Mouse (Mus musculus): ENCODE measurements at regions not wholly inside any gene's neighbourhood (a gene's known extent, or its start where the extent isn't known, plus 50 kb on each side); places are given as distances from the start of the nearest gene placed in this dataset.
A peak's percentile ranks its signal among the peaks of the same experiment; 100 is the strongest.
"Not testable (repeated sequence)": the region's sequence is repeated elsewhere in the genome, so short reads cannot be mapped to it uniquely, and the experiment has no call there.

- no peak for ATAC-seq (replicated peaks; ENCODE audit: low read depth, poor library complexity, severe bottlenecking)
Observed at GRCm38 (mm10) chr3:18482006-18482405, 533.8 kb downstream of the Cypt12 start.

GRCm38 (mm10) chr3:18488886-18489285 lies 540.7 kb downstream of the Cypt12 start:
- no peak for ATAC-seq (replicated peaks; ENCODE audit: low read depth, poor library complexity, severe bottlenecking)

GRCm38 (mm10) chr3:18522562-18522961 lies 574.4 kb downstream of the Cypt12 start:
- no peak for ATAC-seq (replicated peaks; ENCODE audit: low read depth, poor library complexity, severe bottlenecking)

- ATAC-seq (replicated peaks; ENCODE audit: low read depth, poor library complexity, severe bottlenecking): no peak
Observed at GRCm38 (mm10) chr3:18524011-18524410, 575.8 kb downstream of the Cypt12 start.

- ATAC-seq (replicated peaks; ENCODE audit: low read depth, poor library complexity, severe bottlenecking): no peak
Observed at GRCm38 (mm10) chr3:18557201-18557600, 609.0 kb downstream of the Cypt12 start.

- no peak for ATAC-seq (replicated peaks; ENCODE audit: low read depth, poor library complexity, severe bottlenecking)
Observed at GRCm38 (mm10) chr3:18560282-18560785, 612.1 kb downstream of the Cypt12 start.

- not testable (repeated sequence) for ATAC-seq (replicated peaks; ENCODE audit: low read depth, poor library complexity, severe bottlenecking)
Observed at GRCm38 (mm10) chr3:18580911-18581626, 632.9 kb downstream of the Cypt12 start.

GRCm38 (mm10) chr3:18620608-18621007 lies 672.4 kb downstream of the Cypt12 start:
- ATAC-seq (replicated peaks; ENCODE audit: low read depth, poor library complexity, severe bottlenecking): no peak

GRCm38 (mm10) chr3:18623831-18624304 lies 675.7 kb downstream of the Cypt12 start:
- peak; percentile 97 for ATAC-seq (replicated peaks; ENCODE audit: low read depth, poor library complexity, severe bottlenecking)

GRCm38 (mm10) chr3:18624381-18625145 lies 676.4 kb downstream of the Cypt12 start:
- peak; percentile 37 for ATAC-seq (replicated peaks; ENCODE audit: low read depth, poor library complexity, severe bottlenecking)

- ATAC-seq (replicated peaks; ENCODE audit: low read depth, poor library complexity, severe bottlenecking): no peak
Observed at GRCm38 (mm10) chr3:18625395-18626328, 677.5 kb downstream of the Cypt12 start.

GRCm38 (mm10) chr3:18626375-18626774 lies 678.2 kb downstream of the Cypt12 start:
- no peak for ATAC-seq (replicated peaks; ENCODE audit: low read depth, poor library complexity, severe bottlenecking)

GRCm38 (mm10) chr3:18626820-18627219 lies 678.6 kb downstream of the Cypt12 start:
- ATAC-seq (replicated peaks; ENCODE audit: low read depth, poor library complexity, severe bottlenecking): no peak

GRCm38 (mm10) chr3:18629233-18629632 lies 681.0 kb downstream of the Cypt12 start:
- no peak for ATAC-seq (replicated peaks; ENCODE audit: low read depth, poor library complexity, severe bottlenecking)

- no peak for ATAC-seq (replicated peaks; ENCODE audit: low read depth, poor library complexity, severe bottlenecking)
Observed at GRCm38 (mm10) chr3:18631601-18632000, 683.4 kb downstream of the Cypt12 start.

- no peak for ATAC-seq (replicated peaks; ENCODE audit: low read depth, poor library complexity, severe bottlenecking)
Observed at GRCm38 (mm10) chr3:18634855-18635254, 686.6 kb downstream of the Cypt12 start.

GRCm38 (mm10) chr3:18637553-18637952 lies 689.3 kb downstream of the Cypt12 start:
- no peak for ATAC-seq (replicated peaks; ENCODE audit: low read depth, poor library complexity, severe bottlenecking)

GRCm38 (mm10) chr3:18640286-18640685 lies 692.1 kb downstream of the Cypt12 start:
- no peak for ATAC-seq (replicated peaks; ENCODE audit: low read depth, poor library complexity, severe bottlenecking)

GRCm38 (mm10) chr3:18641688-18642087 lies 693.5 kb downstream of the Cypt12 start:
- peak; percentile 71 for ATAC-seq (replicated peaks; ENCODE audit: low read depth, poor library complexity, severe bottlenecking)

- no peak for ATAC-seq (replicated peaks; ENCODE audit: low read depth, poor library complexity, severe bottlenecking)
Observed at GRCm38 (mm10) chr3:18643408-18644035, 695.3 kb downstream of the Cypt12 start.
